Mouse (Mus musculus) heart, embryonic 13.5 days (tissue): ENCODE measurements at regions not wholly inside any gene's neighbourhood (a gene's known extent, or its start where the extent isn't known, plus 50 kb on each side); places are given as distances from the start of the nearest gene placed in this dataset.
"Not testable (repeated sequence)": the region's sequence is repeated elsewhere in the genome, so short reads cannot be mapped to it uniquely, and the experiment has no call there.

Experiments used
- ATAC-seq: fragments of 200-750 bp; cut with Nextera tagmentation; 2 replicates; pipeline ENCODE4 v1.8.0; 2017; ENCODE audit warnings: moderate TSS enrichment; ENCODE audit not compliant: insufficient number of reproducible peaks, low FRiP score, low TSS enrichment; ENCODE audit errors: extremely low read depth
- H3K27ac ChIP-seq: fragments of 300-500 bp; sonication (generic); replicated peaks from 2 replicates; pipeline ENCODE4 v1.5.1; 2015; ENCODE audit warnings: moderate library complexity, mild to moderate bottlenecking, inconsistent platforms
- H3K27me3 ChIP-seq: fragments of 300-500 bp; sonication (generic); replicated peaks from 2 replicates; pipeline ENCODE4 v1.6.1; 2015; ENCODE audit warnings: mild to moderate bottlenecking, inconsistent platforms
- H3K36me3 ChIP-seq: fragments of 300-500 bp; sonication (generic); 2 replicates; pipeline ENCODE4 v1.6.1; 2015; ENCODE audit warnings: mild to moderate bottlenecking, inconsistent platforms
- H3K4me1 ChIP-seq: fragments of 300-500 bp; sonication (generic); 2 replicates; pipeline ENCODE4 v1.6.1; 2015; ENCODE audit warnings: inconsistent platforms
- H3K4me2 ChIP-seq: fragments of 300-500 bp; sonication (generic); 2 replicates; pipeline ENCODE4 v1.6.1; 2015; ENCODE audit warnings: inconsistent platforms, mild to moderate bottlenecking, moderate library complexity
- H3K4me3 ChIP-seq: fragments of 300-500 bp; sonication (generic); 2 replicates; pipeline ENCODE4 v1.5.1; 2015; ENCODE audit warnings: moderate library complexity, mild to moderate bottlenecking, inconsistent platforms
- H3K9ac ChIP-seq: fragments of 300-500 bp; sonication (generic); 2 replicates; pipeline ENCODE4 v1.6.1; 2015; ENCODE audit warnings: inconsistent platforms, mild to moderate bottlenecking, moderate library complexity
- H3K9me3 ChIP-seq: fragments of 300-500 bp; sonication (generic); 2 replicates; pipeline ENCODE4 v1.6.1; 2016; ENCODE audit warnings: inconsistent platforms
- WGBS: fragments of 180-500 bp; shearing (Covaris S2); methylation state at CpG from one replicate; pipeline ENCODE4 v1.1.7; 2015; ENCODE audit warnings: mixed read lengths; 5-methylcytosine and 5-hydroxymethylcytosine counted together

DNA sequence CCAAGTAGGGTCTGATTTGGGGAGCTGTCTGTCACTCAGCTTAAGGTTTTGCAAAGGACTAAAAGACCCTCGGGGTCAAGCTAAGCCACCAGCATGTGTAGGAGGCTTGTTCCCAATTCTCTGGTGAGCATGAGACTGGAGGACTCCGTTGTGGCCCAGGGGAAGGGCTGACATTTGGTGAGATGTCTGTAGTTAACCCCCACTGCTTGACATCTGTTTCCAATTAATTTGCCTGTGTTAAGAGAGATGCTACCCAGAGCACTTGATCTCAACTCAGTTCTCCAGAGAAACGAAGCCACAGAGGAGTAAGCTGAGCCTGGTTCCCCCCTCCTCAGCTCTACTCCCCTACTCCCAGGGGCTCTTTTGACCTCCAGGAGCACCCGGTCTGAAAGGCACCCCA is 100.2 kb upstream of the Top1 start:
- no peaks in the 10 kb centered on the region for H3K4me1 ChIP-seq
- no peak for ATAC-seq
- H3K27me3 ChIP-seq: no peaks in the 10 kb centered on the region
- 13% methylated on average over 4 of the region's 4 CpGs for WGBS
- H3K9me3 ChIP-seq: no peaks in the 10 kb centered on the region
- H3K4me3 ChIP-seq: no peak overlapping the region
- no peak overlapping the region for H3K27ac ChIP-seq
- H3K9ac ChIP-seq: no peak overlapping the region
- no peaks in the 10 kb centered on the region for H3K36me3 ChIP-seq
- H3K4me2 ChIP-seq: no peak overlapping the region

GRCm38 (mm10) chr2:160552121-160552669 is 93.5 kb upstream of the Top1 start:
- Histone ChIP-seq H3K36me3 (no peaks in the 10 kb centered on the region), H3K9me3 (no peaks in the 10 kb centered on the region), H3K4me2 (no peak overlapping the region), H3K27me3 (0 out of 2 replicates have a peak, but pooled peaks cover 4% of the 10 kb centered on the region), H3K4me1 (no peaks in the 10 kb centered on the region), H3K4me3 (no peak overlapping the region), H3K9ac (no peak overlapping the region), H3K27ac (no peak overlapping the region)
- 66% methylated on average over 19 of the region's 19 CpGs for WGBS
- ATAC-seq: no peak

DNA sequence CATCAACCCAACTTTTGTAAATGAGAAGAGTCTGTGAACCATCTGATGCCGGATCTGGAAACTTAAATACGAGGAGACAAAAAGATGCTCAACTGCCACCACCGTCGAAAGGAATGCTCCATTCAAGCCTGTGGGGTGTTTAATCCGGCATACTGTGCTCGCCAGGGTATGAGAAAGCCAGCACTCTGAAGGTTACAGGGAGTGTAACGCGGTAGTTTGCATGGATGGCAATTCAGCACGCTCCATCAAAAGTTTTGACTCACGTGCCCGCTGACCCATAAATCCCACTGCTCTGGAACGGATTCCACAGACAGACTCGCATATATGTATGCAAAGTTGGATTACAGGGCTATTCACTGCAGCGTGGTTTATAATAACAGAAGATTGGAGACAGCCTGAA is 84.0 kb upstream of the Top1 start:
- WGBS: 79% methylated on average over 14 of the region's 14 CpGs
- no peaks in the 10 kb centered on the region for H3K36me3 ChIP-seq
- H3K4me1 ChIP-seq: no peaks in the 10 kb centered on the region

DNA sequence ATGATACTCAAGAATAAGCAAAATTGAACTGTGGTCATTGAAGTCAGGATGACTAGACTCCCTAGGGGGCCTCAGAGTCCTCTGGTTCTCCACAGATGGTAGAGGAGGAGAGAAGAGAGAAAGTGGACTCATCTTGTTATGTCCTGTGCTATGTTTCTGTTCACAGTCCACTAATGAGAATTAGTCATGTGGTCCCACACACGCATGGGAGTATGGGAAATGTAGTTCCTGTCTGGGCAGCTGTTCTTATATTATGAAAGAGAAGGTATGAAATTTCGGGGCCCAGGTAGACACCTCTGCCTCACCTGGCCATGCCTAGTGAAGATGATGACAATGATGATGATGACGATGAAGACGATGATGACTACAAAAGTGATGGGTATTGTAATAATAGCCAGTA is 77.9 kb upstream of the Top1 start:
- Histone ChIP-seq H3K27ac (no peak overlapping the region), H3K4me3 (no peak overlapping the region), H3K4me2 (no peak overlapping the region), H3K9ac (no peak overlapping the region), H3K36me3 (no peaks in the 10 kb centered on the region), H3K27me3 (no peaks in the 10 kb centered on the region), H3K9me3 (no peaks in the 10 kb centered on the region; the same call in 1 of the 2 replicates), H3K4me1 (no peaks in the 10 kb centered on the region)
- WGBS: 87% methylated on average over 4 of the region's 4 CpGs
- no peak for ATAC-seq

More for the DNA sequence above, 84.0 kb upstream of the Top1 start:
- Histone ChIP-seq H3K4me2 (no peak overlapping the region), H3K27ac (no peak overlapping the region), H3K9me3 (no peaks in the 10 kb centered on the region; the same call in 1 of the 2 replicates), H3K27me3 (no peaks in the 10 kb centered on the region), H3K4me3 (no peak overlapping the region), H3K9ac (no peak overlapping the region)
- ATAC-seq: no peak

- no peaks in the 10 kb centered on the region for H3K36me3 ChIP-seq
- H3K9me3 ChIP-seq: no peaks in the 10 kb centered on the region; the same call in 1 of the 2 replicates
- H3K4me2 ChIP-seq: no peak overlapping the region
- no peaks in the 10 kb centered on the region for H3K4me1 ChIP-seq
- H3K27ac ChIP-seq: no peak overlapping the region
- no peak for ATAC-seq
- no peaks in the 10 kb centered on the region for H3K27me3 ChIP-seq
- WGBS: 76% methylated on average over 5 of the region's 5 CpGs
- H3K9ac ChIP-seq: no peak overlapping the region
- no peak overlapping the region for H3K4me3 ChIP-seq
Observed at GRCm38 (mm10) chr2:160569496-160569895, 76.2 kb upstream of the Top1 start.

DNA sequence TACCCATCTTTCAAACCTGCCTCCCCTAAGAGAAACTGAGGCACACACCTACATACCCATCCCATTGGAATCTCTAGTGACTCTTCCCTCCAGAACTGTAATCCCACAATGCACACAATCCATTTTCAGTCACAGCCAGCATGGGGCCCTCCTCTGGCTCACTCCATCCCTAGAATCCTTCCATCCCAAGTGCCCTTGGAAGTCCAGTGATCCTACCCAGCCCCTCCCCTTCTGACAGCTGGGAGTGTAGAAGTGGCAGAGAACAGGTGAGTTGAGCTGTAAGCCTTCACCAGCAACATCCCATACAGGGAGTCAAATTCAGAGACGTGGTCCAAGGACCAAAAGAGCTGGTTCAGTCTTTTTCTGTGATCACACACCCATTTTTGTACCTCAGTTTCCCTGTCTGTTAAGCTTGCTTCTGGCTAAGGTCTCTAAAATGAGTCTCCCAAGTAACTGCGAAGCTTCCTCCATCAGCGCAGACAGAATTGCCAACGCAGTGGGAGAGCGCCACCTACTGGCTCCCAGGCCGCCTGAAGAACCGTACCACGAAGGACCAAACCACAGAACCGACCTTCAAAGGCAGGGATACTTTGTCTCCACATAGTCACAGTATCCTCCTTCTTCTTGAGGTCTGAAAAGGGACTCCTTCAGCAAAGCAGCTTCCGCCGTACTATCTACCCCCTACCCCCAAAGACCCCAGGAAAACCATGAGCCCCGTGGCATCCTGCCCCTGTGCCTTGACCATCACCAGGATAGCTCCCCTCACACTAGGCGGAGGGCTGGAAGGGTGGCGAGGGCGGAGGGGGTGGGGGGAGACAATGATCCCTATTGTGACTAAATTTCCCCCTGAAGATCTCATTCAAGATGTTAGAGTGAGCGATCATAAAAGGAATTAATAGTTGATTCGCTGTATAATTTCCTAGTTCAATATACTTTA is 67.0 kb upstream of the Top1 start:
- WGBS: 12% methylated on average over 17 of the region's 17 CpGs
- Histone ChIP-seq H3K9me3 (no peaks in the 10 kb centered on the region), H3K4me1 (peaks cover 9% of the 10 kb centered on the region), H3K4me3 (no peak overlapping the region), H3K9ac (no peak overlapping the region), H3K27me3 (peaks cover 51% of the 10 kb centered on the region), H3K27ac (no peak overlapping the region), H3K4me2 (no peak overlapping the region), H3K36me3 (no peaks in the 10 kb centered on the region)
- no peak for ATAC-seq

DNA sequence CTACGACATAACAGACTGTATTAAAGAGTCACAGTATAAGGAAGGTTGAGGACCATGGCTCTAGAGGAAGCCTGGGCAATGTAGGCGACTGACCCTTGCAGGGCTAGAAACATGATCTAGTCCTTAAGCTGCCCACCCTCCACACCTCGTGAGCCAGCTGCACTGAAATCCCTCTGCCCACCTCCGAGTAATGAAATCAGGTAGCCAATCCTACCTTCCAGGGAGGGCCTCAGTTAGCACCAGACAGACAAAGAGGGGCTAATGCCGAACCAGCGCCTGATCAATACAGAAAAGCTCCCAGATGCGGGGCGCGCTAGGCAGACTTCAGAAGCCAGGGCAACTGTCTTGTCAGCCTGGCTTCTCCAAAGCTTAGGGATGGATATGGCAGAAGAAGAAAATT is 65.4 kb upstream of the Top1 start:
- no peak overlapping the region for H3K9ac ChIP-seq
- no peak overlapping the region for H3K27ac ChIP-seq
- H3K4me1 ChIP-seq: peaks cover 9% of the 10 kb centered on the region
- H3K27me3 ChIP-seq: peaks cover 67% of the 10 kb centered on the region
- H3K4me3 ChIP-seq: no peak overlapping the region
- no peaks in the 10 kb centered on the region for H3K36me3 ChIP-seq
- no peak overlapping the region for H3K4me2 ChIP-seq
- no peaks in the 10 kb centered on the region for H3K9me3 ChIP-seq
- WGBS: 32% methylated on average over 9 of the region's 9 CpGs
- ATAC-seq: no peak

DNA sequence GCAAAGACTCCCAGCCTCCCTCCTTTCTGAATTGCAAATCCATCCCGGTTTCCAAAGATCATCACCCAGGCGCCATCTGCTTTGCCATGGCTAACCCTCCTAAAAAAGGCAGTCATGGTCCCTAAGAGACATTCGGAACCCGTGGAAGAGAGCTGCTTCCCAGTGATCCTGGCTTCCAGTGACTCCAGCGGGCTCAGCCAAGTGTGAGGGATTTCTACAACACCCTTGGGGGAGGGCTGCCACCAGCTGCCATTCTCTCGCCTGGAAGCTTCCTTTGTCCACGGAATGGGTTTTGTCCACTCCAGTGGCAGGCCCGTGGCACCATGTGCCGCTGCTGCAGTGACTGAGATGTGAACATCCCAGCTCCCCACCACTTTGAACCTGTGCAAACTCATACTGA is 64.7 kb upstream of the Top1 start:
- H3K27ac ChIP-seq: no peak overlapping the region
- H3K36me3 ChIP-seq: no peaks in the 10 kb centered on the region
- H3K4me1 ChIP-seq: peaks cover 9% of the 10 kb centered on the region
- WGBS: 8% methylated on average over 9 of the region's 9 CpGs
- H3K9ac ChIP-seq: no peak overlapping the region
- H3K4me3 ChIP-seq: no peak overlapping the region
- H3K4me2 ChIP-seq: no peak overlapping the region
- peaks cover 69% of the 10 kb centered on the region for H3K27me3 ChIP-seq
- no peak for ATAC-seq
- H3K9me3 ChIP-seq: no peaks in the 10 kb centered on the region

DNA sequence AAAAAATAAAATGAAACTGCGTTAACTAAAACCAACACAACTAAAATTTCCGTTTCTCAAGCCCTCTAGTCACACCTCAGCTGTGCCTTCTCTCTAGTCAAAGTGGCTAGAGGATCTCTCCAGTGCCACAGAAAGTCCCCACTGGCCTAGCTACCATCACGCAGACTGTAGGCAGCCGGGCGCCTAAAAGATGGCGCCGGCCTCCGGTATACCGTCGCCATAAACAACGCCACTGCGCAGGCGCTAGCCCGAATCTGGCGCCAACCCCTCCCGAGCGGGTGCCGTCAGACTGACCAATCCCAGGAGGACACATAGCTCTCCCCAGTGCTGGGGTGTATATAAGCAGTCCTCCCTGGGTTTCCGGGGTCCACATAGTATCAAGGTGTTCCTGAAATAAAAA is 62.7 kb upstream of the Top1 start:
- H3K9me3 ChIP-seq, H3K4me2 ChIP-seq, ATAC-seq, H3K4me3 ChIP-seq, H3K9ac ChIP-seq, H3K27ac ChIP-seq, H3K4me1 ChIP-seq, H3K36me3 ChIP-seq: not testable (repeated sequence)
- WGBS: 93% methylated on average over 19 of the region's 19 CpGs
- H3K27me3 ChIP-seq: peaks cover 71% of the 10 kb centered on the region

DNA sequence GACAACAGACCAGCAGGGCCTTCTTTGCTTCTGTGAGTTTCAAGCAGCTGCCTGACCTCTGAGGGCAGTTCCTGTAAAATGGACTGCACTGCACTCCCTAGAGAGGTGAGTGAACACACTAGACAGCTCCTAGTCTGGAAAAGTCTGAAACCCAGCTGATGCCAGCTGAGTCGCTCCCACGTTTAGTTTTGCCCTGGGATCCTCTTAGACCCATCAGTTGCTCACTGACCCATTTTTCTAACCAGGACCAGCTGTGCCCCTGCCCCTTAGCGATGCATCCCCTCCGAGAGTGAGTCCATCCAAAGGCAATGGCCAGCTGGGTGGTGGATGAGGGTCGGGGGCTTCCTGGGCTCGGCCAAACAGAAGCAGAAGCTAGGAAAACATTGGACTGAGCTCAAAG is 62.2 kb upstream of the Top1 start:
- no peak for ATAC-seq
- Histone ChIP-seq H3K4me3 (no peak overlapping the region), H3K4me1 (no peaks in the 10 kb centered on the region), H3K36me3 (no peaks in the 10 kb centered on the region), H3K27me3 (peaks cover 66% of the 10 kb centered on the region), H3K9ac (no peak overlapping the region), H3K4me2 (no peak overlapping the region), H3K9me3 (no peaks in the 10 kb centered on the region), H3K27ac (no peak overlapping the region)
- WGBS: 75% methylated on average over 6 of the region's 6 CpGs

DNA sequence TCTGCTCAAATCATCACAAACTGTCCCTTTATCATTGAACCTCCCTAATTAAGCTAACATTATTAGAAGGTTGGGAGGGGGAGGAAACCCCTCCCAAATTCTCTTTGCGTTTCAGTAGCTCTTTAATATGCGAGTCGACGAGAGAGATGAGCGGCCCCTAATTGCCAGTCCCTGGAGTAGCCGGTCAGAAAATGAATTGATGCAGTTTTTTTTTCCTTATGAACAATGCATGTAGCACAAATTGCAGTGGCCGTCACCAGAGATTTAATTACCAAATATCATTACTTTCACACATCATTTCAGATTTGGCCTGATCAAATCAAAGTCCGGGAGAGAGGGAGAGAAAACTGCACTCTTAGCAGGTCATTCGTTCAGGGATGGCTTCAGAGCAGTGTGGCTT is 61.1 kb upstream of the Top1 start:
- Histone ChIP-seq H3K9ac (no peak overlapping the region), H3K36me3 (no peaks in the 10 kb centered on the region), H3K27ac (no peak overlapping the region), H3K9me3 (no peaks in the 10 kb centered on the region), H3K4me1 (no peaks in the 10 kb centered on the region), H3K4me2 (no peak overlapping the region), H3K27me3 (peaks cover 56% of the 10 kb centered on the region), H3K4me3 (no peak overlapping the region)
- 53% methylated on average over 9 of the region's 9 CpGs for WGBS
- no peak for ATAC-seq
